Mouse (Mus musculus): ENCODE results near the gene Prr23a1. TPM values are rescaled to one million over a fixed set of nuclear protein-coding genes. Genes with fewer than 3 reads are reported as not detected.
"Not testable (repeated sequence)": the region's sequence is repeated elsewhere in the genome, so short reads cannot be mapped to it uniquely, and the experiment has no call there.

The Prr23a1 gene
- total RNA-seq (2017) = not detected in 2 replicates

DNA sequence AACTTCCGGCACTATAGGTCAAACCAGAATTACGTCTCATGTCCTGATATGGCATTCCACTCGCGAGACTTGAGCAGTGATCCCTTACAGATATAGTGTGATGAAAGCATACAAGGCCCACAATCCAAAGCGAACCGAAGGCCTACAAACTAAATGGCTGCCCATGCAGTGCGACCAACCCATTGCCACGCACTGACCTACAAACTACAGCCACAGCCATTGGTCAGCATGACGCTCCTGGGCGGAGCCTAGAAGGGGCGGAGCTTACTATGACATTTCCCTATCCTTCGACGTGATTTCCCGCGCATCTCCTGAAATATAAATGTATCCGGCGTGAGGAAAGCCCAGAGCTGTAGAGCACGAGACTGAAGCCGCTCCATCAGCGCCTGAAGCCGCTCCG lies at the start of gene Prr23a1:
Gene Prr23a1 (plus strand): TSS at position 387 of the 400 bp plus-strand sequence.
- ATAC-seq (replicated peaks; ENCODE audit: low read depth, poor library complexity, severe bottlenecking) = no peak

DNA sequence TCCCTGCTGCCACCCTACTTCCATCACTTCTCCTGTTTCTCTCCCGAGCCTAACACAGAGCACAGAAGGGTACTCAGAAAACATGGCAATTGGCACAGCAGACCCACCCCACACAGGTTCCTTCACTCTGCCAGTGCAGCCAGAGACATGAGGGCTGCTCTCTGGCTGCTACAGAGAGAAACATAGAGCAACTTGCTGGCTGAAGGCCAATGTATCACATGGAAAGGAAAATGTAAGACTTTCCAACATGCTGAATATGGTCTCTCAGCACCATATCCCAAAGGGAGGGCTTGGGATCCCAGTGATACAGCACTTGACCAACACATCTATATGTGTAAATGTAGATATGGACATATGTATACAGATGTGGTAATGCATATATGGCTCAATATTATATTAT lies 43.3 kb upstream of the Prr23a1 start:
- no peak for ATAC-seq (replicated peaks; ENCODE audit: low read depth, poor library complexity, severe bottlenecking)

DNA sequence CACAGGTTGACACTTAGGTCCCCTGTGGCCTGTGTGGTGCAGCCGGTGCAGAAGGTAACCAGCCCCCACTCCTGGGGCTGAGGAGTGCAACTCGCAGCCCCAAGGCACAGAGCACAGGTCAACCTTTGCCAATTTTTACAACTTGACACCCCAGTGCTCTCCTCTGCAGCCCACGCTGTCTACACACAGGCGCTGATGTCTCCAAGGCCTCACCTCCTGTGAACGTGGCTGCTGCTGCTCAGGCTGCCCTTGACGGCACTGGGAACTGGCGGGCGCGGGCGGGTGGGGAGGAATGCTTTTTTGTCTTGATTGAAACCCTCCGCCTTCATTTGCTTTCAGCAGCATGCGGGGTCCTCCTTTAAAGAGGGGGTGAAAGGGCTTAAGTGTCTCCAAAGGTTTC lies 38.3 kb upstream of the Prr23a1 start:
- no peak for ATAC-seq (replicated peaks; ENCODE audit: low read depth, poor library complexity, severe bottlenecking)

DNA sequence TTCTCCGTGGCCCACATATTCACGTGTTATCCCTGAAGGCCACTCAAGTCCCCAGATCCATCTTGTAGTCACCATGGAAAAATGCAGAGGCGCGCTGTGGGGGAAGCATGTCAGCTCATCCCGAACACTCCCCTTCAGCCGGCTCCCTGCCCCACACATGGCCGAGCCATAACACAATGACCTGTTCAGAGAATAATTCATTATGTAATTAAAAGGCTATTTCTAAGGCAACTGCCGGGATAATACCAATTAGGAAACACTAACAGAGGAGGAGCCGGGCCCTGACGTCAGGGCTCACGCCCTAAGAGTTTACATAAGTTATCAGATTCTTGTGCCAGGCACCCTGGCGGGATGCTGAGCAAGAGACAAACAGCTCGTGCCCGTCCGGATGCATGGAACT lies 36.8 kb upstream of the Prr23a1 start:
- no peak for ATAC-seq (replicated peaks; ENCODE audit: low read depth, poor library complexity, severe bottlenecking)

DNA sequence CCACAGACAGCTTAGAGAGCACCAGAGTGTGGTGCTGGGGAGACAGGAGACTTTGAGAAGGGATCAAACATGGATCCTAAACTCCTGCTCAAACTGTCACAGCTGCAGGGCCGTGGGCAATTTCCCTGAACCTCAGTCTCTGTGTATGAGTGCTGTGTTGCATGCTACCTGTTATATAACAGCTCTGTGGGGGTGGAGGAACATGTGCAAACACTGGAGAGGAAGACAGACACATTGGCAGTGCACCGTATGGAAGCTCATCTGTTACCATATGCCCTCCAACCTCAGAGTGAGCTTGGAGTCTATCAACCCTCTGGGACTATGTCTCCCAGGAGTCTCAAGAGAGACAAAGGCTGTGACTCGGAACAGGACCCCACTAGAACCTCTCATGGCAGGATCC lies 36.4 kb upstream of the Prr23a1 start:
- no peak for ATAC-seq (replicated peaks; ENCODE audit: low read depth, poor library complexity, severe bottlenecking)

DNA sequence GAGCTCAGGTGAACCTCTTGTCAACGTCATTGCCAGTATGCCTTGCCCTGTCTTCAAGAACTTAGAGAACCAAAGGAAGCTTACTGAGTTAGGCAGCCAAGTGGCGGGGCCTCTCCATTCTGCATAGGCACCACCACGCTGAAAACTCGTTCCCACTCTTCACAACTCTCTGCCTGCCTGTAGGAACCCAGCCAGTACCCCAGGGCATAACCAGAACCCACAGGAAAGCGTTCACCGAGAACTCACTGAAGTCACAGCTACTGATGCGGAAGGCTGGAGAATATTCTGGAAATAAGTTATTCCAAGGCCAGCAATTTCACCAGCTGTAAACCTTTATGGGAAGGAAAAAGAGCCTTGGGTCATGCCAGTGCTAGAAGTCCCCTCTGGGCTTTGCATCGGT lies 34.7 kb upstream of the Prr23a1 start:
- ATAC-seq (replicated peaks; ENCODE audit: low read depth, poor library complexity, severe bottlenecking) = no peak

DNA sequence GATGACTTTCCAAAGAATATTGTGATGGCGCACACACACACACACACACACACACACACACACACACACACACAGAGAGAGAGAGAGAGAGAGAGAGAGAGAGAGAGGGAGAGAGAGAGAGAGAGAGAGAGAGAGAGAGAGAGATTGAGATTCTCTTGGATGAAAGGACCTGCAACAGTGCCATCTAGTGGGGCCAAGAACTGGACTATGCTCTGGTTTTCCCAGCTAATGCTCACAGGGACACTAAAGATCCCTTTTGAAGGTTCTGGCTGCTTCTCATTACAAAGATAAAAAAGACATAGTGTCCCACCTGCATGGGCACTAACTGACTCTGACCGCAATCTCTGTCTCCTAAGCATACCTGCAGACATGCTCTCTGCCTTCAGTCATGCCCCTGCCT lies 32.8 kb upstream of the Prr23a1 start:
- not testable (repeated sequence) for ATAC-seq (replicated peaks; ENCODE audit: low read depth, poor library complexity, severe bottlenecking)

DNA sequence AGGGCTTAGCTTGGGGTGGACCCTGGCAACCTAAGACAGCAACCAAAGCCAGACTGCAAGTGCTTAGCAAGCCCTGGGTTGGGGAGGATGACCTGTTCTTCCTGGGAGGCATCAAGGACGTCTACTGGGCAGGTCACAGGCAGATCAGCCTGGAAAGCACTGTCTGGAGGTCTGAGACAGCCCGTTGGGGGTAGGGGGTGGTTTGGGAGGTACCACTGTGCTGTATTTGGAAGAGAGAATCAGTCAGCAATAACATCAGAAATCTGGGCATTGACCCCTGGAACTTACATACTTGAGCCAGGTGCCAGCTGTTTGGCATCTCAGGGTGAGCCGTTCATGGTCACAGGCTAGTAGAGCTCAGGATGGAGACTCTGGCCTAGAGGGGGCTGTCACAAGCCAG lies 26.2 kb upstream of the Prr23a1 start:
- ATAC-seq (replicated peaks; ENCODE audit: low read depth, poor library complexity, severe bottlenecking) = no peak

DNA sequence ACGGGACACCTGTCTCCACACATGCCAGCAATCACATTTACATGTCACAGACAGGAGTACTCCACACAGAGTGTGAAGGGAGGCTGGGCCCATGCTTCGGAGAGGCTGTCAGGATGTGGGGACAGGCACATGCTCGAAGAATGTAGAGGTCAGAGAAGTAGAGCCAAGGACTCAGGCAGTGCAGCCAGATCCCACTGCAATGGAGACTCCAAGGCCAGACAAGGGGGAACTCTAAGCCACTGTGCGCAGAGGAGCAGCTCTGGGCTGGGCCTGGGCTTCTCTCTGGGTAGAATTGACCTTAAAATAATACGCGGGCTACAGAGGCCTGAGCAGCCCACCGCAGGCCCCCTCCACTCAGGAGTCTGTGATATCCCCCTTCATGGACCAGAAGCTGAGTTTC lies 24.7 kb upstream of the Prr23a1 start:
- no peak for ATAC-seq (replicated peaks; ENCODE audit: low read depth, poor library complexity, severe bottlenecking)

DNA sequence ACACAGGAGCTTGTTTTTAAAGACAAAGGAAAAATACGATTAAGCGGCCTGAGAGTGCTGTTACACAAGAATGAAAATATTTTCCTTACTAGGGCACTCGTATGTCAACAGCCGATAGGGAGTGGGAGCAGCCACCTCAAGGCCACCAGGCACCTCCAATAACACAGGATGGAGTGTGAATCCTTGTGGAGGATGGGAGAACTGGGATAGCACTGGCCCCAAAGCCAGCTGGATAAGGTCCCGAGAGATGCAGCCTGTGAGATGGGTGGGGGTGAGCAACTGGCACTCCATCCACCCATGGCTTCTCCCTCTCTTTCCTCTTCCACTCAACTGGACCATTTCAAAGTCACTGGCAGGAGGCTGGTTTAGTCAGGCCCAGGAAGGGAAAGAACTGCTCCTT lies 23.3 kb upstream of the Prr23a1 start:
- no peak for ATAC-seq (replicated peaks; ENCODE audit: low read depth, poor library complexity, severe bottlenecking)

DNA sequence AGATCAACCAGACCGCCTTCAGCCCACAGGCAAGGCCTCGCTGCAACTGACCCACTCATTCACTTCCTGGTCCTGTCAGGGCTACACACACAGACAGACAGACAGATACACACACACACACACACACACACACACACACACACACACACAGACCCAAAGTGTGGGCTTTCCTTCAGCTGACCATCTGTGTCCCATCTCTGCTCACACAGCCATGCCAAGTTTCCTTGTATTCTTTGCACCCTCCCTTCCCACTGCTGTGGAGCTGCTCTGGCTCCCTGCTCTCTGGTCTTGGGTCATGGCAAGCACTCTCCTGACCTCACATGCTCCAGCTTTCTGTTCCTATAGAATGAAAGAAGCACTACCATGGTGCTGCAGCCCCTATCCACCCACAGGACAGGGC lies 22.8 kb upstream of the Prr23a1 start:
- no peak for ATAC-seq (replicated peaks; ENCODE audit: low read depth, poor library complexity, severe bottlenecking)

DNA sequence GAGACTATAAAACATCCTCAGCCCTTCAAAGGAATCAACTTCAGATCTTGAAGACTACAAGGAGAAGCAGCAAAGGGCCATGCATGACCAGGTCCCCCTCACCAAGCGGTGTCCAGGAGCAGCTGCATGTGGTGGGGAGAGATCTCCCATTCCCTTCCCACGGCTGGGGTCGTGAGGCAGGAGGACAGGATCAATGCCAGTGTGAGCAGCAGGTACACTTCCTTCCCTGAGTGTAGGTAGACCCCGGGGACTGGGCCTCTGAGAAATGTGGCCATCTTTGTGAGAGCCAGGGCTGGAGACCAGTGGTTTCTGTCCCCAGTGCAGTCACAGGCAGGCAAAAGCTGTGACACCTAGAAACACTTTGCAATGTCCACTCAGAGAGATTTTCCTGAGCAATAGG lies 21.8 kb upstream of the Prr23a1 start:
- ATAC-seq (replicated peaks; ENCODE audit: low read depth, poor library complexity, severe bottlenecking) = no peak

DNA sequence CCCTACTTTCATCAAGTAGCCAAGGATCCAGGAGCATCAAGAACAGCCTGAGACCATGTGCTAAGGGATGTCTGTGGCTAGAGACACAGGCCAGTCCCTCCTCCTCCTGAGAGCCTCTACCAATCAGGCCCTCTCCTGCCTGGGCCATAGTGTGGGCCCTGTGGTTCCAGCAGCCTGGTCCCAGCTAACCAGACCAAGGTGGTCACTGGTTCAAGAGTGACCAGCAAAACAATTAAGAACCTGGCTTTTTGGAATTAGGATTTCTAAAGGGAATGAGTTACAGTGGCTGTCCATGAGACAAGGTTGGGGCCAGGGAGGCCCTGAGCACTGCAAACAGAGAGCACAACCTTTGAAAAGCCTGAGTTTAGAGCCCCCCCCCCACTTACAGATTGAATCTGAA lies 21.2 kb upstream of the Prr23a1 start:
- ATAC-seq (replicated peaks; ENCODE audit: low read depth, poor library complexity, severe bottlenecking) = no peak

DNA sequence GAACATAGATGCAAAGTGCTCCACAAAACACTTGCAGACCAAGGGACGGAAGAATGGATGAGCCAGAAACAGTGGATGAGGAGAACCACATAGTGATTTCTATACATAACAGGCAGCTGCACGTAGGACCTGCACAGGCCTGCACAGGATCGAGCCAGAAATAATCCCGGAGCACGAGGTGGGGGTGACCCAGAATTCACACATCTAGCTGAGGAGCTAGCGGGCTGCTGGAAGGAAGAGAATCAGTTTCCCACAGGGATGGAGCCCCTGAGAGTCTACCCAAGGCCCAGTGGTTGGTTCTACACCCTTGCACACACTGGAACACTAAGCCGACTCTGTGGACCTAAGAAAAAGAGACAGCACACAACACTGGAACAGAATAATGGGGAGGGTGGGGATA lies 18.5 kb upstream of the Prr23a1 start:
- no peak for ATAC-seq (replicated peaks; ENCODE audit: low read depth, poor library complexity, severe bottlenecking)

DNA sequence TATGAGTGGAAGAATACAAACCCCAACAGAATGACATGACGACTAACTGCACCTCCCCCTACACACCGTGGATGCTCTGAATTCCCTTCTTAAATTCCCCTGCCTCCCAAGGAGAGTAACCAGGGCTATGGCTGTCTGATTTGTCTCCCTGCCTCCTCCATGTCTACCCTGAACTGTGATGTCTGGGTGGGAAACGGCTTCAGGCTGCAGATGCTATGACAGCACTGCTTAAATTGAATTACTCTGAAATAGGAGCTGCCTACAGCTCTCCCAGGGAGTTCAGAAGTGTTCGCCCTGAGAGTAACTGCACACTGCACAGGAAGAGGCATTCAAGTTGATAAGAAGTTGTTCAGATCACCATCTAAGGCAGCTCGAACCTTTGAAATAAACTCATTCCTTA lies 12.8 kb upstream of the Prr23a1 start:
- ATAC-seq (replicated peaks; ENCODE audit: low read depth, poor library complexity, severe bottlenecking) = no peak

DNA sequence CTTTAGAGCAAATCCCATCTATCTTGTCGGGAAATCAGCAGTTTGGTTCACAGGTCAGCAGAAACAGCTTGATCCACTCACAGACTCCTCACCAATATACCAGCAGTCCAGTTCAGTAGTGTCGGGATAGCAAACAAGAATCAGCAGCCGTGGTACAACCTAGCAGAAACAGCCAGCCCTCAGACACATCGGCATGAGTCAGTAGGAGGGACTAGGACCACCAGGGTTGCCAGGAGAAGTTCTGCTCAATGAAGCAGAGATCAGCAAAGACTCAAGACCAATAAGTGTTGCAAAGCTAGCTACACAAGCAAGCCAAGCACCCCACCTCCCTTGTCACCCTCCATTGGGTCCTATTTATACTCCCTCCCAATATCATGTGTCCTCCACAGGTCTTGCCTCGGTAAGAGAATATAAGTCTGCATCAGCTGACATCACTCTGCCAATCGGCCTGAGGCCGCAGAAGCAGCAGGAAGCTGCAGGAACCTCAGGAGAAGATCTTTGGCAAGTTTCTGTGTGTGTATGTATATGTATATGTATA lies 4.7 kb upstream of the Prr23a1 start:
- ATAC-seq (replicated peaks; ENCODE audit: low read depth, poor library complexity, severe bottlenecking) = no peak

DNA sequence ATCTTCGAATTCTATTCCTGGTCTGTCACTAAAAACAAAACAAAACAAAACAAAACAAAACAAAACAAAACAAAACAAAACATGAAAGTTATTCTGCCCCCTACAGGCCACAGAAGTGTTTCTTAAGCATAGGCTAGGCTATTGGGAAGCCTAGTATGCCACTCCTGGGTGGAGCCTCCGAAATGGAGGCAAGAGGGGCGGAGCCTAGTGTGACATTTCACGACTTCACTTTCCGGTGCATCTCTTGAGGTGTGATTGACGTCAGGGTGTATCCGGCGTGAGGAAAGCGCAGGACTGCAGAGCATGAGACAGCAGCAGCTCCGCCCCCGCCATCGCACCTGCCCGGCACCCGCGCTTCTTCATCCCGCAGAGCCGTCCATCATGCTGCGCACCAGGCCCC lies 13.9 kb downstream of the Prr23a1 start, which contains the start of gene Prr23a2:
Gene Prr23a2 (plus strand): TSS at position 285 of the 400 bp plus-strand sequence.
- no peak for ATAC-seq (replicated peaks; ENCODE audit: low read depth, poor library complexity, severe bottlenecking)

DNA sequence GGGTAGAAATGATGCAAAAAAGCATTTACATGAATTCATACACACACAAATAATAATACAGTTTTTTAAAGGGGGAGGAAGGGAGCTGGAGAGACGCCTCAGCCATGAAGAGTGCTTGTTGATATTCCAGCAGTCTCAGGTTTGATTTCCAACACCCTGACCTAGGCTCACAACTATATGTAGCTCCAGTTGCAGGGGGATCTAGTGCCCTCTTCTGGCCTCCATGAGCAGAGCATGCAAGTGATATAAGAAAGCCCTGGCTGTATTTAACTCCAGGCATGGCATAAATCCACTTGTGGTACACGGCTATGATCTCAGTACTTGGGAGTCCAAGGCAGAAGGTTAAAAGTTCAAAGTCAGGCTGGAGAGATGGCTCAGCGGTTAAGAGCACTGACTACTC lies 21.2 kb downstream of the Prr23a1 start:
- no peak for ATAC-seq (replicated peaks; ENCODE audit: low read depth, poor library complexity, severe bottlenecking)

DNA sequence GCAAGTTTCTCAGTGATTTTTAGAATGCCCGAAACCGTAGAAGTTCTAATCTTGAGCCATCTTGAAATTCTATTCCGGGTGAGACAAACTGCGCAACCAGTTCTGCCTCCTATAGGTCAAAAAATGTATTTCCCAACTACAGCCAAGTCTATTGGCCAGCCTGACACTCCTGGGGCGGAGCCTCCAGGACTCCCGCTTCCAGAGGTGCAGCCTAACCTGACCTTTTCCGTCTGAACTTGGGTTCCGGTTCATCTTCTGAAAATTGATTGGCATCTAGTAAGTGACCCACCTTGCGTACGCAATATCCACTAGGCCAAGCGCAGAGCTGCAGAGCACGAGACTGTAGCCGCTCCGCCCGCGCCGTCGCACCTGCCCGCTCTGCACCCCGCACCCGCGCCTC lies 22.3 kb downstream of the Prr23a1 start, which contains the start of gene Prr23a3:
Gene Prr23a3 (plus strand): TSS at position 197 of the 400 bp plus-strand sequence.
- ATAC-seq (replicated peaks; ENCODE audit: low read depth, poor library complexity, severe bottlenecking) = no peak

Measured in common myeloid progenitor, adult 5-6 weeks (primary cell).